Mouse (Mus musculus) E14TG2a.4 (cell line): ENCODE data around the gene Cracr2a.

Experiments used
- CTCF ChIP-seq: conservative IDR thresholded peaks from 2 replicates; pipeline ENCODE4 v1.5.1; 2014; ENCODE audit warnings: low read length
- NANOG ChIP-seq: IDR thresholded peaks from 2 replicates; pipeline ENCODE4 v1.6.1; 2014; ENCODE audit warnings: borderline replicate concordance, low read length, mixed read lengths

GRCm38 (mm10) chr6:127522326-127522725 lies 38.8 kb upstream of the Cracr2a start:
- TF ChIP-seq CTCF, result no peak
- no peak for TF ChIP-seq NANOG
